12 mouse cellular contexts compared by ENCODE assay signal in genomic region chr10:92641032-92641431, GRCm38 (mm10).
A peak's percentile ranks its signal among the peaks of the same experiment; 100 is the strongest.
DNase-seq lines count a peak whose midpoint lies in the region; ATAC-seq and TF ChIP-seq lines count a peak whose summit lies in the region.
"Had no signal": no experiment of that assay in that cellular context is flagged by ENCODE, and none has a peak within 500 bp of the region (broad histone marks: within the 10 kb centered on the region; RNA-seq: fewer than 3 reads in every experiment).

No protein-coding gene starts in this region.

- ATAC-seq in hindbrain, postnatal 0 days = no peak
- no peak for ATAC-seq in hindbrain, embryonic 16.5 days
- no peak for ATAC-seq in lung, embryonic 14.5 days (ENCODE audit: insufficient read depth)

- in situ Hi-C loops in ES-E14 (cut with MboI; ENCODE audit: low sequenced_read_pairs in 2 of 2, unreplicated experiment in 2 of 2) = no loop called here

- H3K9me3 ChIP-seq in hindbrain, postnatal 0 days (ENCODE audit: low read length) = 0 out of 2 replicates have a peak, but pooled peaks cover 3% of the 10 kb centered on the region
- H3K9me3 ChIP-seq in hindbrain, embryonic 16.5 days (ENCODE audit: control insufficient read depth, low read length) = peaks cover 3% of the 10 kb centered on the region; the same call in 1 of the 2 replicates
- H3K9me3 ChIP-seq in lung, embryonic 14.5 days (ENCODE audit: low read depth, low read length) = peaks cover 5% of the 10 kb centered on the region; the same call in 1 of the 2 replicates
- no peaks in the 10 kb centered on the region for H3K9me3 ChIP-seq in ES-E14 (ENCODE audit: control insufficient read depth, insufficient read depth, low read depth, low read length)
- H3K9me3 ChIP-seq: hindbrain, embryonic 15.5 days had no signal

- no peak overlapping the region for H3K27ac ChIP-seq in hindbrain, postnatal 0 days
- no peak overlapping the region for H3K27ac ChIP-seq in hindbrain, embryonic 16.5 days (ENCODE audit: low read depth, low read length)
- H3K27ac ChIP-seq in lung, embryonic 14.5 days (ENCODE audit: low read depth) = no peak overlapping the region
- H3K27ac ChIP-seq in ES-E14 (ENCODE audit: insufficient read depth, low read depth, low read length, poor library complexity, severe bottlenecking) = no peak overlapping the region
- H3K27ac ChIP-seq: heart, embryonic 13.5 days; hindbrain, embryonic 15.5 days; midbrain, embryonic 12.5 days had no signal

- peak; percentile 45 for TF ChIP-seq CTCF in hindbrain, postnatal 0 days (IDR thresholded peaks at IDR 0.05; ENCODE audit: low read depth)
- peak; percentile 18; the same call in 1 of the 2 replicates for TF ChIP-seq CTCF in lung, embryonic 14.5 days (IDR thresholded peaks at IDR 0.05; ENCODE audit: low read depth)

- H3K36me3 ChIP-seq in hindbrain, postnatal 0 days (ENCODE audit: insufficient read depth, low read length) = no peaks in the 10 kb centered on the region
- no peaks in the 10 kb centered on the region for H3K36me3 ChIP-seq in hindbrain, embryonic 16.5 days (ENCODE audit: control insufficient read depth, insufficient read depth, low read length)
- no peaks in the 10 kb centered on the region for H3K36me3 ChIP-seq in lung, embryonic 14.5 days (ENCODE audit: insufficient read depth)
- H3K36me3 ChIP-seq in ES-E14 (ENCODE audit: control insufficient read depth, insufficient read depth, low read length, poor library complexity, severe bottlenecking) = no peaks in the 10 kb centered on the region
- H3K36me3 ChIP-seq: heart, embryonic 13.5 days; hindbrain, embryonic 15.5 days; midbrain, embryonic 12.5 days had no signal

- no peak overlapping the region for H3K9ac ChIP-seq in hindbrain, postnatal 0 days (replicated peaks; ENCODE audit: low read length)
- H3K9ac ChIP-seq in hindbrain, embryonic 16.5 days (ENCODE audit: low read depth, low read length) = no peak overlapping the region
- no peak overlapping the region for H3K9ac ChIP-seq in lung, embryonic 14.5 days
- H3K9ac ChIP-seq in ES-E14 (ENCODE audit: insufficient read depth, low read depth, low read length, poor library complexity, severe bottlenecking) = no peak overlapping the region
- H3K9ac ChIP-seq: heart, embryonic 13.5 days; hindbrain, embryonic 15.5 days; midbrain, embryonic 12.5 days had no signal

- H3K4me1 ChIP-seq in hindbrain, postnatal 0 days (ENCODE audit: insufficient read depth, low read length) = no peaks in the 10 kb centered on the region
- H3K4me1 ChIP-seq in hindbrain, embryonic 16.5 days (ENCODE audit: control insufficient read depth, insufficient read depth, low read depth, low read length) = no peaks in the 10 kb centered on the region
- no peaks in the 10 kb centered on the region for H3K4me1 ChIP-seq in lung, embryonic 14.5 days (ENCODE audit: insufficient read depth)
- no peaks in the 10 kb centered on the region for H3K4me1 ChIP-seq in ES-E14 (ENCODE audit: control insufficient read depth in 2 of 2, insufficient read depth in 2 of 2, low read length in 2 of 2, poor library complexity in 1 of 2)
- H3K4me1 ChIP-seq: heart, embryonic 13.5 days had no signal

- H3K27me3 ChIP-seq in hindbrain, postnatal 0 days (ENCODE audit: insufficient read depth, low read length) = no peaks in the 10 kb centered on the region
- H3K27me3 ChIP-seq in hindbrain, embryonic 16.5 days (replicated peaks; ENCODE audit: control insufficient read depth, insufficient read depth, low read length) = no peaks in the 10 kb centered on the region
- H3K27me3 ChIP-seq in lung, embryonic 14.5 days (ENCODE audit: insufficient read depth, low read length) = no peaks in the 10 kb centered on the region
- H3K27me3 ChIP-seq: heart, embryonic 13.5 days; hindbrain, embryonic 15.5 days; midbrain, embryonic 12.5 days had no signal

- no peak overlapping the region for H3K4me2 ChIP-seq in hindbrain, postnatal 0 days (ENCODE audit: low read depth, low read length)
- H3K4me2 ChIP-seq in hindbrain, embryonic 16.5 days (ENCODE audit: low read length) = no peak overlapping the region
- no peak overlapping the region for H3K4me2 ChIP-seq in lung, embryonic 14.5 days
- H3K4me2 ChIP-seq: heart, embryonic 13.5 days; hindbrain, embryonic 15.5 days; midbrain, embryonic 12.5 days had no signal

- DNase-seq in hindbrain, postnatal 0 days (ENCODE audit: low spot score) = peak; percentile 54
- DNase-seq in lung, embryonic 14.5 days = peak; percentile 9
- no peak for DNase-seq in lung, postnatal 4 days
- no peak for DNase-seq in ES-E14 (ENCODE audit: low read depth, low spot score)
- DNase-seq in fibroblast of lung, adult 2 months (ENCODE audit: low read depth) = peak; percentile 2
- DNase-seq in urinary bladder, postnatal 36 days (ENCODE audit: low spot score in 2 of 2) = no peak
- DNase-seq: cerebellum, adult 11-12 months; lung, adult 2 months had no signal

- H3K4me3 ChIP-seq in hindbrain, postnatal 0 days (ENCODE audit: low read length) = no peak overlapping the region
- no peak overlapping the region for H3K4me3 ChIP-seq in hindbrain, embryonic 16.5 days (ENCODE audit: low read length)
- H3K4me3 ChIP-seq in lung, embryonic 14.5 days (ENCODE audit: low read depth, low read length) = no peak overlapping the region
- no peak overlapping the region for H3K4me3 ChIP-seq in ES-E14 (ENCODE audit: insufficient read depth in 1 of 2, low read depth in 1 of 2, low read length in 2 of 2, poor library complexity in 1 of 2, severe bottlenecking in 1 of 2)
- H3K4me3 ChIP-seq: heart, embryonic 13.5 days; hindbrain, embryonic 15.5 days; midbrain, embryonic 12.5 days had no signal

TF ChIP-seq in ES-E14, 5 proteins besides CTCF, POLR2A, EP300 and RAD21:
- peak; percentile 47; the same call in 1 of the 2 replicates for TF ChIP-seq HCFC1 (IDR thresholded peaks at IDR 0.05; ENCODE audit: borderline replicate concordance, insufficient read depth, low read length)
- no peak for TF ChIP-seq MAFK (IDR thresholded peaks at IDR 0.05; ENCODE audit: insufficient read depth, low read depth, low read length)

Comparison
In these comparisons a context has a peak if more than half of its experiments do, and no peak if none do; other contexts are left out.
1. DNase-seq: peak in hindbrain, postnatal 0 days (single experiment), lung, embryonic 14.5 days (single experiment) and fibroblast of lung, adult 2 months (single experiment); none in lung, postnatal 4 days (0 of 2), ES-E14 (single experiment) and urinary bladder, postnatal 36 days (0 of 2).